Mouse (Mus musculus) cerebellum, adult 2 months (tissue): ENCODE data around the gene Zmat1.

ENCODE experiments used
- CTCF ChIP-seq: fragments of 200-500 bp; IDR thresholded peaks from 2 replicates; pipeline ENCODE4 v1.5.1; 2011; ENCODE audit warnings: low read depth, mild to moderate bottlenecking, control low read depth, low read length, moderate library complexity, borderline replicate concordance; ENCODE audit not compliant: insufficient read depth
- POLR2A ChIP-seq: fragments of 200-500 bp; IDR thresholded peaks from 2 replicates; pipeline ENCODE4 v1.6.1; 2011; ENCODE audit warnings: low read length, control low read depth, borderline replicate concordance; ENCODE audit not compliant: insufficient read depth

DNA sequence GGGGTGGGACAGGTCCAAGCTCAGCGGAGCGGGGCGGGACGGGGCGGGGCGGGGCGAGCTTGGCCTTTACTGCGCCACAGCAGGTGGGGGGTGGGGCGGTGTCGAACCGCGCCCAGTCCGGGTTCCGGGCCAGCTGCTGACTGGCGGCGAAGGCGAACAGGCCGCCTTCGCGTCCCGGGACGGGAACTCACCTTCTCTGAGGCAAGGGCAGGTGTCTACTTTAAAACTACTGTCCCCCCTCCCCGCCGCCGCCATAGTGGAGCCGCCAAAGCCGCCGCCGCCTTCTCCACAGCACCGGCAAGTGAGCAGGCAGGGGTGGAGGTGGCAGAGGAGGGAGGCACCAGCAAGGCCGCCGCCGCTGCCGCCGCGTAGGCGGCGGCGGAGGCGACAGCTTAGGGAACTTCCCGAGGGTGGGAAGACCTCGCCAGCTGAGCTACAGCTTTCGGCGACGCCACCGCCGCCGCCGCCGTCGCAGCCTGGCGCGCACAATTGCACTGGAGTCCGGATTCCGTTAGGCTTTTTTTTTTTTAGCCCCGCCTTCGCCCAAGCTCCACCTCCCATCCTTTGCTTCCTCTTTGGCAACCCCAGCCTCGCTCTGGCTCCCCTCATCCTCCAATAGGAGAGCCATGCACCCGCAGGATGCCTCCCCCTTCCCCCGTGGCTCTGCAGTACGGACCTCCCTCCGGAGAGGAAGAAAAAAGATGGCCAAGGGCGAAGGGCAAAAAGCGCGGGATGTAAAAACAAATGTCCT is at the start of gene Zmat1:
- TF ChIP-seq CTCF (no peak), POLR2A (peak; percentile 54)
